Mouse (Mus musculus): ENCODE data around the gene Lyzl4.

DNA sequence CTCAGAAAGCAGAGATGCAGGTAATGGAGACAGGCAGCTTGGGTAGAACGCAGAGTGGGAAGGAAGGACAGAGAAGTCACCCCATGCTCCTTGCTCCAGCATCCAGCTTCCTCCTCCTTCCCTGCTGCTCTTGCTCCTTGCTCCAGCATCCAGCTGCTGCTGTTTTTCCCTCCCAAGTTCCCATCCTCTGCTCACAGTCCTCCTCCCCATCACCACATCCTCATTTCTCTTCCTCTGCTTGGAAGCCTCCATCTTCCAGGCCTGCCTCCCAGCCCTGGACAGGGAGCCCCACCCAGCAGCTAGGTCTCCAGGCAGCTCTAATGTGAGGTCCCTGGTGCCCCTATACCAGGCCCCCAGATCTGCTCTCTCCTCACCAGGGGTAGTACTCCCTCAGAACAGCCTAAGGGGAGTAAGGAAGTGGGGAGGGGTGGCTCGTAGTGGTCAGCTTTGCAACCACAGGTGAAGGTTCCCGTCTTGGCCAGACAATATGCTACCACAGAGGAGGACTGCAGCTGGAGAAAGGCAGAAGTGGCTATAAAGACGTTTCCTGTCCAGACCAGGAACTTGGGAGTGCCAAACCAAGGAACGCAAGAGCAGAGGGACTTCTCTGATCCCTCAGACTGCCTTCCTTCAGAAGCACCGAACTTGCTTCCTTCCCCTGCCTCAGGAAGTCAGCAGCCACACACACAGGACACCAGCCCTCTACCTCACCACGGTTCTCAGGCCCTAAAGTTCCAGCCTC, 5.9 kb downstream of the Lyzl4 start:
- TF ChIP-seq TCF12 (IDR thresholded peaks at IDR 0.05; ENCODE audit: low read depth, low read length) (no peak), ZMIZ1 (IDR thresholded peaks at IDR 0.05; ENCODE audit: low read depth, low read length) (no peak), TBP (IDR thresholded peaks at IDR 0.05; ENCODE audit: low read depth, low read length) (no peak)
